9 mouse cellular contexts compared by ENCODE assay signal in genomic region chr11:87778100-87778765, GRCm38 (mm10). TPM values are rescaled to one million over a fixed set of nuclear protein-coding genes. Genes with fewer than 3 reads are reported as not detected.
DNase-seq lines count a peak whose midpoint lies in the region; ATAC-seq and TF ChIP-seq lines count a peak whose summit lies in the region.
"Had no signal": no experiment of that assay in that cellular context is flagged by ENCODE, and none has a peak within 500 bp of the region (broad histone marks: within the 10 kb centered on the region; RNA-seq: fewer than 3 reads in every experiment).

No protein-coding gene starts in this region.

- peaks cover 3 to 13% of the 10 kb centered on the region in 2 experiments; a peak in 3 of 4 replicates for H3K4me1 ChIP-seq in heart, embryonic 14.5 days (ENCODE audit: control insufficient read depth in 2 of 2, insufficient read depth in 2 of 2, low read length in 2 of 2)
- H3K4me1 ChIP-seq in lung, embryonic 14.5 days (ENCODE audit: insufficient read depth) = peaks cover 3% of the 10 kb centered on the region; the same call in 1 of the 2 replicates

- H3K4me2 ChIP-seq in heart, embryonic 14.5 days (ENCODE audit: low read length) = peak overlapping the region; percentile 75
- peak overlapping the region; percentile 87 for H3K4me2 ChIP-seq in lung, embryonic 14.5 days

- no peak overlapping the region for H3K27ac ChIP-seq in heart, embryonic 14.5 days (replicated peaks in 1 of 2; ENCODE audit: control insufficient read depth in 1 of 2, insufficient read depth in 1 of 2, low read depth in 2 of 2, low read length in 2 of 2)
- no peak overlapping the region for H3K27ac ChIP-seq in lung, embryonic 14.5 days (ENCODE audit: low read depth)

- intact Hi-C loops in heart, postnatal 36 days (cut with DNase I) = no loop called here

- no peaks in the 10 kb centered on the region for H3K36me3 ChIP-seq in heart, embryonic 14.5 days (ENCODE audit: control insufficient read depth, insufficient read depth, low read length)
- no peaks in the 10 kb centered on the region for H3K36me3 ChIP-seq in lung, embryonic 14.5 days (ENCODE audit: insufficient read depth)

- H3K4me3 ChIP-seq in heart, embryonic 14.5 days (ENCODE audit: control insufficient read depth in 1 of 2, insufficient read depth in 1 of 2, low read depth in 1 of 2, low read length in 2 of 2) = peak overlapping the region; percentile 22 to 39
- peak overlapping the region; percentile 42 for H3K4me3 ChIP-seq in lung, embryonic 14.5 days (ENCODE audit: low read depth, low read length)

- ATAC-seq in heart, embryonic 14.5 days (ENCODE audit: insufficient number of reproducible peaks, insufficient read depth, low FRiP score, low read depth) = peak; percentile 40; the same call in 1 of the 2 replicates
- peak; percentile 90 for ATAC-seq in common myeloid progenitor, adult 5-6 weeks (replicated peaks; ENCODE audit: low read depth, poor library complexity, severe bottlenecking)
- ATAC-seq in lung, embryonic 14.5 days (ENCODE audit: insufficient read depth) = peak; percentile 94
- ATAC-seq: Patski had no signal

- H3K27me3 ChIP-seq in heart, embryonic 14.5 days (ENCODE audit: control insufficient read depth, insufficient read depth, low read length) = peaks cover 42% of the 10 kb centered on the region
- H3K27me3 ChIP-seq in lung, embryonic 14.5 days (ENCODE audit: insufficient read depth, low read length) = no peaks in the 10 kb centered on the region

- H3K9ac ChIP-seq in heart, embryonic 14.5 days (ENCODE audit: low read length) = peak overlapping the region; percentile 64
- peak overlapping the region; percentile 62 for H3K9ac ChIP-seq in lung, embryonic 14.5 days

- DNase-seq in heart, postnatal 36 days = no peak
- DNase-seq in heart, postnatal 4 days = peak; percentile 56
- DNase-seq in layer of hippocampus, adult 18-20 months (ENCODE audit: low spot score in 2 of 2) = peak; percentile 72 to 76
- DNase-seq in lung, embryonic 14.5 days = peak; percentile 88
- DNase-seq in ovary, postnatal 10 days (ENCODE audit: low spot score) = peak; percentile 45
- no peak for DNase-seq in T-cell, adult 2 months (ENCODE audit: low spot score)

- 10% methylated on average over 29 of the region's 32 CpGs for WGBS in heart, embryonic 14.5 days
- WGBS in lung, embryonic 14.5 days = 7% methylated on average over 29 of the region's 32 CpGs

- no peaks in the 10 kb centered on the region for H3K9me3 ChIP-seq in heart, embryonic 14.5 days (ENCODE audit: control insufficient read depth, low read length)
- no peaks in the 10 kb centered on the region for H3K9me3 ChIP-seq in lung, embryonic 14.5 days (ENCODE audit: low read depth, low read length)

- TF ChIP-seq CTCF in lung, embryonic 14.5 days (IDR thresholded peaks at IDR 0.05; ENCODE audit: low read depth) = no peak

RNA-seq across cellular contexts. Expression of gene Mpo, which starts 15.1 kb away (rescaled TPM):
- 0.09 and 1.00 TPM in 2 replicates for polyA plus RNA-seq in heart, embryonic 14.5 days (2014; fragmentation: Nextera tagmentation; extraction: Ambion mirVana)
- total RNA-seq in heart, postnatal 36 days (2021) = not detected
- total RNA-seq in common myeloid progenitor, adult 5-6 weeks (2017) = 1,506 and 1,797 TPM in 2 replicates
- under 1 TPM; 0.14 to 0.33 TPM for total RNA-seq in heart, postnatal 4 days (2021)
- under 1 TPM in 1 of 2 experiments, not detected in 1; 0.22 TPM for total RNA-seq in layer of hippocampus, adult 18-20 months (2021)
- 0.37 and 0.89 TPM in 2 replicates for polyA plus RNA-seq in lung, embryonic 14.5 days (2014; fragmentation: Nextera tagmentation; extraction: Ambion mirVana)
- polyA plus RNA-seq: Patski had no signal

RNA-seq across cellular contexts. Expression of gene Tspoap1, which starts 17.9 kb away (rescaled TPM):
- 0.09 and 0.26 TPM in 2 replicates for polyA plus RNA-seq in heart, embryonic 14.5 days (2014; fragmentation: Nextera tagmentation; extraction: Ambion mirVana)
- total RNA-seq in heart, postnatal 36 days (2021) = under 1 TPM in 1 of 2 experiments, not detected in 1; 0.08 TPM
- 8.4 and 12.0 TPM in 2 replicates for total RNA-seq in common myeloid progenitor, adult 5-6 weeks (2017)
- total RNA-seq in heart, postnatal 4 days (2021) = under 1 TPM in 1 of 2 experiments, not detected in 1; 0.07 TPM
- 100 to 1,000 TPM; 128 to 144 TPM for total RNA-seq in layer of hippocampus, adult 18-20 months (2021)
- polyA plus RNA-seq in lung, embryonic 14.5 days (2014; fragmentation: Nextera tagmentation; extraction: Ambion mirVana) = 1.5 and 2.5 TPM in 2 replicates

RNA-seq across cellular contexts. Expression of gene Supt4a, which starts 40.9 kb away (rescaled TPM):
- 116 and 124 TPM in 2 replicates for polyA plus RNA-seq in heart, embryonic 14.5 days (2014; fragmentation: Nextera tagmentation; extraction: Ambion mirVana)
- 10 to 100 TPM; 46.5 to 55.3 TPM for total RNA-seq in heart, postnatal 36 days (2021)
- 68.7 and 71.2 TPM in 2 replicates for total RNA-seq in common myeloid progenitor, adult 5-6 weeks (2017)
- total RNA-seq in heart, postnatal 4 days (2021) = 10 to 100 TPM; 47.9 to 49.9 TPM
- 10 to 100 TPM; 75.6 to 77.3 TPM for total RNA-seq in layer of hippocampus, adult 18-20 months (2021)
- 145 and 146 TPM in 2 replicates for polyA plus RNA-seq in lung, embryonic 14.5 days (2014; fragmentation: Nextera tagmentation; extraction: Ambion mirVana)

RNA-seq across cellular contexts. Expression of gene Lpo, which starts 49.9 kb away (rescaled TPM):
- polyA plus RNA-seq in heart, embryonic 14.5 days (2014; fragmentation: Nextera tagmentation; extraction: Ambion mirVana) = 0.11 TPM in 1 of 2 replicates, not detected in the other
- not detected for total RNA-seq in heart, postnatal 36 days (2021)
- not detected in 2 replicates for total RNA-seq in common myeloid progenitor, adult 5-6 weeks (2017)
- not detected for total RNA-seq in heart, postnatal 4 days (2021)
- under 1 TPM; 0.15 to 0.37 TPM for total RNA-seq in layer of hippocampus, adult 18-20 months (2021)
- 0.05 TPM in 1 of 2 replicates, not detected in the other for polyA plus RNA-seq in lung, embryonic 14.5 days (2014; fragmentation: Nextera tagmentation; extraction: Ambion mirVana)
- polyA plus RNA-seq: Patski had no signal

Comparison
In these comparisons a context has a peak if more than half of its experiments do, and no peak if none do; other contexts are left out.
1. DNase-seq: peak in heart, postnatal 4 days (single experiment), layer of hippocampus, adult 18-20 months (2 of 2), lung, embryonic 14.5 days (single experiment) and ovary, postnatal 10 days (single experiment); none in heart, postnatal 36 days (0 of 2) and T-cell, adult 2 months (single experiment).
2. ATAC-seq: peak in every context shown above with its lines; median percentile 94 in lung, embryonic 14.5 days; 90 in common myeloid progenitor, adult 5-6 weeks; 40 in heart, embryonic 14.5 days.
3. RNA of gene Mpo, which starts 15.1 kb away (total RNA-seq): 1,506 to 1,797 TPM in common myeloid progenitor, adult 5-6 weeks; 0.14 to 0.33 TPM in heart, postnatal 4 days, 0.22 TPM in layer of hippocampus, adult 18-20 months and not detected in heart, postnatal 36 days; every median in the first group is over 1,000 times any median in the second.